Mouse (Mus musculus) C2C12 (cell line): ENCODE measurements around the gene Cfap61.

Experiments used
- CTCF ChIP-seq: IDR thresholded peaks from one replicate; pipeline ENCODE4 v1.5.1; 2011; ENCODE audit not compliant: control insufficient read depth, insufficient read depth, insufficient read length
- MAX ChIP-seq: IDR thresholded peaks from one replicate; pipeline ENCODE4 v1.6.1; 2011; ENCODE audit warnings: mild to moderate bottlenecking, control low read depth
- MYOD1 ChIP-seq: IDR thresholded peaks from one replicate; pipeline ENCODE4 v1.6.1; 2011; ENCODE audit warnings: low read depth; ENCODE audit not compliant: control insufficient read depth, insufficient read length

DNA sequence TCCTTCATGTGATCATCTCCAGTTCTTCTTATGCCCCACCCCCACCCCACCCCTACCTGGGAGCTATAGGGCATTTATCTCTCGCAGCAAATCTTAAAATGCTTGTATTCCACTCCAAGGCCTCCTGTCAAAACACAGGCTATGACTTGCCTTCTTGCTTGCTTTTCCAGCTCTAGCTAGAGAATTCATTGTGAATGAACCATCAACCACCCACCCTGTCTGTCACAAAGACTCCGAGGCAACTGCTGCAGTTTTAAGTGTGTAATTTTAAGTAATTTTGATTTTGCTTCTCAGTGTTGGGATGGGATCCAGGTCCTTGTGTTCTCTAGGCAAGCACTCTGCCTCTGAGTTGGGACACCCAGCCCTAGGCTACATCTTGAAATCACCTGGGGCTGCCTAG lies 44.0 kb upstream of the Cfap61 start:
- no peak for TF ChIP-seq CTCF
- TF ChIP-seq MAX, result no peak
- TF ChIP-seq MYOD1, result no peak
